Mouse (Mus musculus): ENCODE data around the gene Ggt6.

The Ggt6 gene

GRCm38 (mm10) chr11:72475408-72475807, 40.1 kb downstream of the Ggt6 start:
- no peak for DNase-seq (ENCODE audit: low read depth, low spot score)

- DNase-seq (ENCODE audit: low read depth, low spot score): no peak
Measured at GRCm38 (mm10) chr11:72476074-72476625, 40.8 kb downstream of the Ggt6 start.

- DNase-seq (ENCODE audit: low read depth, low spot score): no peak
Measured at GRCm38 (mm10) chr11:72477182-72477581, 41.9 kb downstream of the Ggt6 start.

- DNase-seq (ENCODE audit: low read depth, low spot score): no peak
Measured at GRCm38 (mm10) chr11:72477653-72478052, 42.3 kb downstream of the Ggt6 start.

GRCm38 (mm10) chr11:72478228-72478627, 42.9 kb downstream of the Ggt6 start:
- no peak for DNase-seq (ENCODE audit: low read depth, low spot score)

- no peak for DNase-seq (ENCODE audit: low read depth, low spot score)
Measured at GRCm38 (mm10) chr11:72479499-72479898, 44.2 kb downstream of the Ggt6 start.

GRCm38 (mm10) chr11:72481313-72481712, 46.0 kb downstream of the Ggt6 start:
- no peak for DNase-seq (ENCODE audit: low read depth, low spot score)

- DNase-seq (ENCODE audit: low read depth, low spot score): no peak
Measured at GRCm38 (mm10) chr11:72481952-72482351, 46.6 kb downstream of the Ggt6 start.

GRCm38 (mm10) chr11:72484549-72484948, 49.2 kb downstream of the Ggt6 start:
- DNase-seq (ENCODE audit: low read depth, low spot score): no peak

GRCm38 (mm10) chr11:72485157-72485556, 49.8 kb downstream of the Ggt6 start:
- no peak for DNase-seq (ENCODE audit: low read depth, low spot score)

GRCm38 (mm10) chr11:72485960-72486359, 50.6 kb downstream of the Ggt6 start:
- DNase-seq (ENCODE audit: low read depth, low spot score): no peak

GRCm38 (mm10) chr11:72487171-72487570, 51.8 kb downstream of the Ggt6 start:
- DNase-seq (ENCODE audit: low read depth, low spot score): no peak

GRCm38 (mm10) chr11:72487739-72488138, 52.4 kb downstream of the Ggt6 start:
- no peak for DNase-seq (ENCODE audit: low read depth, low spot score)
